Mouse (Mus musculus) intestine, embryonic 15.5 days (tissue): ENCODE measurements around the gene Shmt2. TPM values are rescaled to one million over a fixed set of nuclear protein-coding genes. Genes with fewer than 3 reads are reported as not detected.

ENCODE experiments used
- ATAC-seq: fragments of 200-750 bp; cut with Nextera tagmentation; 2 replicates; pipeline ENCODE4 v1.8.0; 2017; ENCODE audit warnings: moderate TSS enrichment, moderate library complexity
- H3K27ac ChIP-seq: fragments of 300-500 bp; sonication (generic); 2 replicates; pipeline ENCODE4 v1.5.1; 2015; ENCODE audit warnings: mild to moderate bottlenecking, inconsistent platforms
- H3K27me3 ChIP-seq: fragments of 300-500 bp; sonication (generic); replicated peaks from 2 replicates; pipeline ENCODE4 v1.6.1; 2015; ENCODE audit warnings: inconsistent platforms
- H3K36me3 ChIP-seq: fragments of 300-500 bp; sonication (generic); 2 replicates; pipeline ENCODE4 v1.6.1; 2015; ENCODE audit warnings: inconsistent platforms
- H3K4me1 ChIP-seq: fragments of 300-500 bp; sonication (generic); replicated peaks from 2 replicates; pipeline ENCODE4 v1.6.1; 2015; ENCODE audit warnings: inconsistent platforms
- H3K4me2 ChIP-seq: fragments of 300-500 bp; sonication (generic); replicated peaks from 2 replicates; pipeline ENCODE4 v1.6.1; 2015; ENCODE audit warnings: mild to moderate bottlenecking, inconsistent platforms
- H3K4me3 ChIP-seq: fragments of 300-500 bp; sonication (generic); replicated peaks from 2 replicates; pipeline ENCODE4 v1.5.1; 2015; ENCODE audit warnings: inconsistent platforms
- H3K9ac ChIP-seq: fragments of 300-500 bp; sonication (generic); 2 replicates; pipeline ENCODE4 v1.6.1; 2015; ENCODE audit warnings: inconsistent platforms
- H3K9me3 ChIP-seq: fragments of 300-500 bp; sonication (generic); 2 replicates; pipeline ENCODE4 v1.6.1; 2016; ENCODE audit warnings: inconsistent platforms
- WGBS: fragments of 180-500 bp; shearing (Covaris S2); methylation state at CpG from one replicate; pipeline ENCODE4 v1.1.7; 2015; 5-methylcytosine and 5-hydroxymethylcytosine counted together
- polyA plus RNA-seq: library from polyadenylated mRNA; unstranded; fragments of >200 nt; fragmentation: Nextera tagmentation; extraction: Ambion mirVana; gene quantifications from 2 replicates; pipeline ENCODE4 v1.2.1, GENCODE M21; 2015

The Shmt2 gene
- polyA plus RNA-seq, 1 experiment from 2014 or later = 147 TPM

- 41% methylated on average over 9 of the region's 9 CpGs for WGBS
- no peaks in the 10 kb centered on the region for H3K9me3 ChIP-seq
- 0 out of 2 replicates have a peak overlapping the region, but pooled peaks have one; percentile 17 for H3K9ac ChIP-seq
- H3K36me3 ChIP-seq = peaks cover 24% of the 10 kb centered on the region
- no peak for ATAC-seq
- H3K27ac ChIP-seq = peak overlapping the region; percentile 52; the same call in 1 of the 2 replicates
- H3K4me1 ChIP-seq = peaks cover 69% of the 10 kb centered on the region
- peaks cover 51% of the 10 kb centered on the region for H3K27me3 ChIP-seq
- H3K4me3 ChIP-seq = peak overlapping the region; percentile 8; the same call in 1 of the 2 replicates
- H3K4me2 ChIP-seq = peak overlapping the region; percentile 52
Observed at GRCm38 (mm10) chr10:127515271-127515982, 6.8 kb downstream of the Shmt2 start.

DNA sequence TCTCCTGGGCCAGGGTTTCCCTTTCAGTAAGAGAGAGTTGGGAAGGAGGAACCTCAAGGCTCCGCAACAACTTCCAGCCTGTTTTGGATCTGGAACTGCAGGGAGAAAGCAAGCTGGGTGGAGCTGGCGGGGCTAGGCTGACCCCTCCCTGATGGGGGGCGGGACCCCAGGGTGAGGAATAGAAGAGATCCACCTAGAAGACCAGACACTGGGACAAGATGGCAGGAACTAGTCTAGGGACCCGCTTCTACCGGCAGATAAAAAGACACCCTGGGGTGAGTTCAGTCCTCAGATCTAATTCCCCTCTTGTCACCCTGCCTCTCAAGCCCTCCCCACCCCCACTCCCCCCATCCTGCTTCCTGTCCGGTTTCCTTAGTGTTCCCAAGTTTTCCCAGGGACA lies 7.5 kb downstream of the Shmt2 start, which contains the start of gene Ndufa4l2:
Ndufa4l2 (plus strand) TSS at position 204 of the 400 bp plus-strand sequence.
- H3K27ac ChIP-seq = peak within 1 kb of the TSS; percentile 52

DNA sequence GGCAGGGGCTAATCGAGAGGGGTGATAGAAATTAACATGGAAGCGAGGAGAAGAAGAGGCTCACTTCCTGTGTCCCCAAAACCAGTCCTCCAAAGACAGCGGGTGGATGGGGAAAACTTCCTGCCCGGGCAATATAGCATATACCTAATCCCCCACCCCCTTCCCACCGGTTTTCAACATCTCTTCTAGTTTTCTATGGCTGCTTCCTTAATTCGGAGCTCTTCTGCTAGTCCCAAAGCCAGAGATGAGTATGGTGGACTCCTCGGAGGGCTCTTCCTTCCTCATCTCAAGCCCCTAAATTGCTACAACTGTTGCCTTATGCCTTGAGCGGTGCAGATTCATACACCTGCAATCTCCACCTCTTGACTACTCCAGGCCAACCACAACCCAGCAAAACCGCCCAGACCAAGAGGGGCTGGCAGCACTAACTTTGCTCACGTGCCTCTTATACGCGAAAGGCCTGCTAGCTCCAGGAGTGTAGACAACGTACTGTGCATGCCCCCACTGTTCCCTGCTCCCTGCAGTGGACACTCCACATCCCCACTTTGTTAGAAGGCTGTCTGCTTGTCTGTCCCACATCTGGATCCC lies 8.0 kb downstream of the Shmt2 start:
- Histone ChIP-seq H3K4me3 (peak overlapping the region; percentile 16; the same call in 1 of the 2 replicates), H3K36me3 (peaks cover 14% of the 10 kb centered on the region; the same call in 1 of the 2 replicates), H3K9me3 (no peaks in the 10 kb centered on the region), H3K4me1 (peaks cover 75% of the 10 kb centered on the region), H3K27me3 (peaks cover 63% of the 10 kb centered on the region), H3K4me2 (peak overlapping the region; percentile 99), H3K9ac (0 out of 2 replicates have a peak overlapping the region, but pooled peaks have one; percentile 24), H3K27ac (no peak overlapping the region; the same call in 1 of the 2 replicates)
- no peak for ATAC-seq
- 25% methylated on average over 13 of the region's 13 CpGs for WGBS

More for the DNA sequence above, 7.5 kb downstream of the Shmt2 start, which contains the start of gene Ndufa4l2:
- H3K4me1 ChIP-seq = peaks cover 70% of the 10 kb centered on the region
- H3K9ac ChIP-seq = 0 out of 2 replicates have a peak within 1 kb of the TSS, but pooled peaks have one; percentile 24
- H3K36me3 ChIP-seq = peaks cover 18% of the 10 kb centered on the region
- H3K4me2 ChIP-seq = peak within 1 kb of the TSS; percentile 99
- H3K4me3 ChIP-seq = peak within 1 kb of the TSS; percentile 16
- 19% methylated on average over 6 of the region's 6 CpGs for WGBS
- H3K9me3 ChIP-seq = no peaks in the 10 kb centered on the region
- peaks cover 58% of the 10 kb centered on the region for H3K27me3 ChIP-seq
- ATAC-seq = no peak

GRCm38 (mm10) chr10:127513501-127514091 lies 8.6 kb downstream of the Shmt2 start:
- ATAC-seq = peak; percentile 21
- H3K9ac ChIP-seq = peak overlapping the region; percentile 24; the same call in 1 of the 2 replicates
- no peaks in the 10 kb centered on the region for H3K9me3 ChIP-seq
- peak overlapping the region; percentile 15; the same call in 1 of the 2 replicates for H3K27ac ChIP-seq
- H3K36me3 ChIP-seq = peaks cover 12% of the 10 kb centered on the region; the same call in 1 of the 2 replicates
- H3K27me3 ChIP-seq = peaks cover 66% of the 10 kb centered on the region
- H3K4me2 ChIP-seq = peak overlapping the region; percentile 99
- peaks cover 78% of the 10 kb centered on the region for H3K4me1 ChIP-seq
- peak overlapping the region; percentile 16 for H3K4me3 ChIP-seq
- WGBS = 5% methylated on average over 15 of the region's 16 CpGs

- H3K36me3 ChIP-seq = 0 out of 2 replicates have a peak, but pooled peaks cover 4% of the 10 kb centered on the region
- H3K27ac ChIP-seq = no peak overlapping the region
- peaks cover 67% of the 10 kb centered on the region for H3K27me3 ChIP-seq
- H3K4me2 ChIP-seq = peak overlapping the region; percentile 99
- no peaks in the 10 kb centered on the region for H3K9me3 ChIP-seq
- H3K4me3 ChIP-seq = peak overlapping the region; percentile 16
- peak; percentile 48 for ATAC-seq
- H3K4me1 ChIP-seq = peaks cover 81% of the 10 kb centered on the region
- under 1% methylated on average over 27 of the region's 27 CpGs for WGBS
- peak overlapping the region; percentile 24; the same call in 1 of the 2 replicates for H3K9ac ChIP-seq
Observed at GRCm38 (mm10) chr10:127512813-127513212, 9.4 kb downstream of the Shmt2 start.

DNA sequence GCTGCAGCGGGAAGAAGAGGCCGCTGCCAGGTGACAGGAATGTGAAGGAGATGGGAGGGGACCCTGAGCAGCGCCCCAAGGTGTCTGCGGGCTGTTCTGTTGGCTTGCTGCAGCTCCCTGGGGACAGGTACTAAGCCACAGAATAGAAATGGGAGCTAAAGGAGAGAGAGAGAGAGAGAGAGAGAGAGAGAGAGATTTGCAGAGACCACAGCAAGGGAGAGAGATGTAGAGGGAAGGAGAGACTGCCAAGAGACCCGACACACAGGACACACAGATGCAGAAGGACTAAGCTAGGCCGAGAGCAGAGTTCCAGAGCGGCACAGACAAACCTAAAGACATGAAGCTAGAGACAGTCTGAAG lies 10.0 kb downstream of the Shmt2 start:
- H3K27me3 ChIP-seq = peaks cover 72% of the 10 kb centered on the region
- WGBS = 4% methylated on average over 7 of the region's 7 CpGs
- H3K4me1 ChIP-seq = peaks cover 77% of the 10 kb centered on the region
- H3K36me3 ChIP-seq = no peaks in the 10 kb centered on the region
- peak overlapping the region; percentile 99 for H3K4me2 ChIP-seq
- ATAC-seq = no peak
- no peak overlapping the region for H3K27ac ChIP-seq
- no peaks in the 10 kb centered on the region for H3K9me3 ChIP-seq
- peak overlapping the region; percentile 51 for H3K4me3 ChIP-seq
- peak overlapping the region; percentile 52; the same call in 1 of the 2 replicates for H3K9ac ChIP-seq

DNA sequence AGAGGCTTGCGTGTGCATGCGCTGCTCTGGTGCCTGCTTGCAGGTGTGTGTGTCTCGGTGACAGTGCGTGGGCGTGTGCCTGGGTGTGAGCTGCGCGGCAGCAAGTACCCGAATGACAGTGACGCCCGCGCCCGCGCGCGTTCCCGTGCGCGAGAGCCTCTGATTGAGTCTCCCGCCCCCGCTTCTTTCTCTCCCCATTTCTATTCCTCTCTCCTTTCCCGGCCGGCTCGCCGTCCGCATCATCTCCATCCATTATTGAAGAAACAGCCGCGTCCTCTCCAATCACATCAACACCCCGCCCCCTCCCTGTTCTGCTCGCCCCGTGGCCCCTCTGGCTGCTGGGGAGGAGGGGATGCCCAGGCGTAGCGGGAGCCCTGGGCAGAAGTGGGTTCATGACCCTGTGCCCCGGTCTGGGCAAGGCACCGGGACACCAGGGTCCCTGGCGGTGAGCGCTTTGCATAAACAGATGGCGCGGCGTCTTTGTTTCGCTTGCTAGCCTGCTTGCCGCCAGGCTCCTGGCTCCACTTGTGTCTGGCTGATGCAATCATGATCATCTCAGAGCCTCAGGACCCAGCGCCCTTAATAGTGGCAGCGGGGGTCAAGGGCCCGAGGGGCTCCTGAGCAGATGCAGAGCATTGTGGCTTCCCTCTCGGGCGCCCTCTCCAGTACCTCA lies 10.5 kb downstream of the Shmt2 start:
- H3K4me1 ChIP-seq = peaks cover 72% of the 10 kb centered on the region
- no peak for ATAC-seq
- H3K27me3 ChIP-seq = peaks cover 75% of the 10 kb centered on the region
- peak overlapping the region; percentile 52 for H3K9ac ChIP-seq
- H3K4me3 ChIP-seq = peak overlapping the region; percentile 51
- 0 out of 2 replicates have a peak overlapping the region, but pooled peaks have one; percentile 13 for H3K27ac ChIP-seq
- no peaks in the 10 kb centered on the region for H3K36me3 ChIP-seq
- WGBS = 1% methylated on average over 46 of the region's 46 CpGs
- H3K9me3 ChIP-seq = no peaks in the 10 kb centered on the region
- peak overlapping the region; percentile 99 for H3K4me2 ChIP-seq

DNA sequence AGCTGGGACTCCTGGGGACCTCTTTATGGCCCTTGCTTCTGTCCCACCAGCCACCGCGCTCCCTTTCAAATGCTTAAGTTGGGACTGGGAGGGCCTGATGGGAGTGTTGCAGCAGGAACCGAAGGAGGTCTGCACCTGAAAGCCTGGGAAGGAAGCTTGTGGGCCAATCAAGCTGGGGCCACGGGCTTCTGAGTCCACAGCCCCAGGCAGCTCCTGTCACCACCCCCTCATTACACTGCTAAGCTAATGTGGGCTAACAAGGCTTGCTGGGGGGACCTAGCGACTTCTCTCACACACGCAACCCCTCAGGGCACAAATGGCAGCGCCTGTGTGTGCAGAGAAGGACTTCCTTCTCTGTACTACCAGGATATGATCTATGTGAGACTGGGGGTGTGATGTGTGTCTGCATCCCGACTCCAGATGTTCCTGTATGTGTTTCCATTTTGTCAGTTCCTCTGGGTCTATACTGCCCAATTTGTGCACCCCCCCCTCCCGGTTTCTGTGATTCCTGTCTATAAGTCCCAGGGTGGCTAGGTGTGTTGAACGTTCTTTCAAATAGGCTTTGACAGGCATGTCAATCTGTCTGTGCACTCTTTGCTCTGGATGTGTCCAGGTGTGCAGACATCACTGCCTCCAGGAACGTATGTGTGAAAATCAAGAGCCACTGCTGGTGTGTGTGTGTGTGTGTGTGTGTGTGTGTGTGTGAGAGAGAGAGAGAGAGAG lies 11.2 kb downstream of the Shmt2 start:
- peak overlapping the region; percentile 99 for H3K4me2 ChIP-seq
- H3K9me3 ChIP-seq = no peaks in the 10 kb centered on the region
- H3K4me1 ChIP-seq = peaks cover 65% of the 10 kb centered on the region
- 17% methylated on average over 11 of the region's 11 CpGs for WGBS
- H3K9ac ChIP-seq = no peak overlapping the region
- peaks cover 72% of the 10 kb centered on the region for H3K27me3 ChIP-seq
- no peak overlapping the region for H3K27ac ChIP-seq
- H3K36me3 ChIP-seq = no peaks in the 10 kb centered on the region
- H3K4me3 ChIP-seq = peak overlapping the region; percentile 51
- no peak for ATAC-seq

DNA sequence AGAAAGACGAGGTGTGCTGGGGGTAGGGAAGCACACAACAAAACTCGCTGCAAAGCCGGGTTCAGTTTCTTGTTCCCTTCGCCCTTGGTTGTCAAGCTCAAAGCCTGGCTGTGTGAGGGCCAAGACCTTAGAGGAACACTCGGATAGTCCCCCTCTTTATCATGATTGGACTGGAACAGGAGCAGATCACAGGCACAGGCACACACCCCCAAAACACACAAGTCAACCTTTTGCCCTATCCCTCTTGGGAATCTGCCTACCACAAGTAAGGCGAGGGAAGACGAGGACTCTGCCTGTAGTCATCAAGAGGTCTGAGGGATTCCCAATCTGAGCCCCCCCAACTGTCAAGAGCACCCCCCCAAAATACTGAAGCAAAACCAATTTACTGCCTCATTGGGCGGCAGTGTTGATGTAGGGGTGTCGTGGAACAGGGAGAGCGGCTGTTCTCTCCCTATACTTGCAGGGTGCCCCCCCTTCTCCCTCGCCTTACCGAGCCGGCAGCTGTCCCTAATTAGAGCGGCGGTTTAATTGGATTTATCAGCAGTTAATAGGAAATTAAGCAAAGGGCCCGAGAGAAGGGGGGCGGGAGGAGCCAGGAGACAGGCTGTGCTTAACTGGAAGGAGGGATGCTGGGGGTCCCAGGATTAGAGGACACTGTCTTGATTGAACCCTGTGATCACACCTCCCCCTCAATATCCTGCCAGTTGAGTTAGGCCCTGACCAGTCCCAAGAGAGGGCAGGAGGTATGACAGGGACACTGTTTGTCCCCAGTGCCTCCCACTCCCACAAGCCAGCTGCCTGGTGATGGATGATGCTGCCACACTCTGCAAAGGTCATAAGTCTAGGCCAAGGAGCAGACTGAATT lies 12.2 kb downstream of the Shmt2 start:
- no peak for ATAC-seq

GRCm38 (mm10) chr10:127509051-127509836 lies 13.0 kb downstream of the Shmt2 start:
- WGBS = 1% methylated on average over 35 of the region's 35 CpGs
- ATAC-seq = peak; percentile 41
- Histone ChIP-seq H3K4me1 (peaks cover 47% of the 10 kb centered on the region), H3K4me2 (peak overlapping the region; percentile 80), H3K36me3 (no peaks in the 10 kb centered on the region), H3K9ac (no peak overlapping the region), H3K4me3 (peak overlapping the region; percentile 38), H3K9me3 (no peaks in the 10 kb centered on the region), H3K27ac (no peak overlapping the region), H3K27me3 (peaks cover 56% of the 10 kb centered on the region)

More for the DNA sequence above, 12.2 kb downstream of the Shmt2 start:
- WGBS = 25% methylated on average over 17 of the region's 17 CpGs
- Histone ChIP-seq H3K9me3 (no peaks in the 10 kb centered on the region), H3K9ac (no peak overlapping the region), H3K27ac (no peak overlapping the region), H3K4me1 (peaks cover 56% of the 10 kb centered on the region), H3K4me2 (peak overlapping the region; percentile 80), H3K4me3 (peak overlapping the region; percentile 38; the same call in 1 of the 2 replicates), H3K36me3 (no peaks in the 10 kb centered on the region), H3K27me3 (peaks cover 65% of the 10 kb centered on the region)
